Mouse (Mus musculus): Measurements from ENCODE around the gene Eef1g. TPM values are rescaled to one million over a fixed set of nuclear protein-coding genes. Genes with fewer than 3 reads are reported as not detected.

Eef1g gene
- total RNA-seq (2014; fragmentation: Nextera tagmentation) (955 and 998 TPM in 2 replicates), total RNA-seq (2017) (647 and 686 TPM in 2 replicates), polyA plus RNA-seq (2012) (112 and 237 TPM in 2 replicates)

DNA sequence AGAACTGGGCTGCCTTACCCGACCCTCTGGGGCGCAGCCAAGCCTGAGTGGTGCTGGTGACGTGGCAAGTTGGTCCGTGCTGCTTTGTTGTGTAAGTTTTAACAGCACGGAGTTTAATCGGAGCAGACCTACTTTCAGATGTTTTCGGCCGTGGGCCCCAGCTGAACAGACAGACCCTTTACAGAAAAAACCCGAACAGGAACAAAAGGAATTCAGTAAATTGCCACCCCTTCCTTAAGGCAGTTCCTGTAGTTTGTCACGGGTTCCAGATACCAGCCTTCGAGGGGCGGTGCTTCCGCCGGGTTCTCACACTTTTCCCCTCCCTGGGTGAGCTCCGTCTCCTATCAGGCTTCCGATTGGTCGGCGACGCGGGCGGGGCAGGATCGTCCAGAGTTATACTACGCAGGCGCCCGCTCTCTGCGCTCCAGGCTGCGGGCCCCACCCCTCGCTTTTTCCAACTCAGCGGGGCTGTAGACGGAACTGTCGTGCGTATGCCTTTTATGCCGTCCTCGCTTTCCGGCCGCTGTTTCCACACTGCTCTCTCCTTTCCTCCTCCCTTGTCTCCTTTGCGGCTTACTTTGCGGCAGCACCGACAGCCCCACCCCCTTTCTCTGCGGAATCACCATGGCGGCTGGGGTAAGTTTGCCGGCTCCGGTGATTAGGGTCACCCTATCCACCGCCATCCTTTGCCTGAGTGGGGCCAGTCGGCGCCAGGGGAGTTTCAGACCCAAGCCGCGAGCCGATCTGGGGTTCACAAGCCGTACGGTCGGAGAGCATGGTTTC, at the start of gene Eef1g:
TSS of gene Eef1g (plus strand) at position 452 of the 783 bp plus-strand sequence.
- Histone ChIP-seq H3K27me3 (ENCODE audit: insufficient read depth, low read length) (no peaks in the 10 kb centered on the region), H3K4me1 (ENCODE audit: insufficient read depth, low read depth, low read length) (peaks cover 68% of the 10 kb centered on the region), H3K36me3 (replicated peaks) (peaks cover 91% of the 10 kb centered on the region), H3K4me3 (ENCODE audit: low read depth, low read length) (peak within 1 kb of the TSS; percentile 82), H3K9me3 (replicated peaks) (no peaks in the 10 kb centered on the region)
- peak; percentile 90 for DNase-seq (ENCODE audit: low spot score)
- no peak for TF ChIP-seq TAL1 (conservative IDR thresholded peaks at IDR 0.05; ENCODE audit: low read depth, low read length)
- no peak for TF ChIP-seq CTCF (IDR thresholded peaks at IDR 0.05; ENCODE audit: low read depth, low read length)
- TF ChIP-seq GATA1 (IDR thresholded peaks at IDR 0.05; ENCODE audit: borderline replicate concordance, low read length) = no peak
- TF ChIP-seq POLR2AphosphoS5 (IDR thresholded peaks at IDR 0.05; ENCODE audit: insufficient replicate concordance, low read depth, low read length) = no peak
- peak; percentile 95 for ATAC-seq (ENCODE audit: extremely low read depth, insufficient number of reproducible peaks, low FRiP score, poor library complexity, severe bottlenecking)

DNA sequence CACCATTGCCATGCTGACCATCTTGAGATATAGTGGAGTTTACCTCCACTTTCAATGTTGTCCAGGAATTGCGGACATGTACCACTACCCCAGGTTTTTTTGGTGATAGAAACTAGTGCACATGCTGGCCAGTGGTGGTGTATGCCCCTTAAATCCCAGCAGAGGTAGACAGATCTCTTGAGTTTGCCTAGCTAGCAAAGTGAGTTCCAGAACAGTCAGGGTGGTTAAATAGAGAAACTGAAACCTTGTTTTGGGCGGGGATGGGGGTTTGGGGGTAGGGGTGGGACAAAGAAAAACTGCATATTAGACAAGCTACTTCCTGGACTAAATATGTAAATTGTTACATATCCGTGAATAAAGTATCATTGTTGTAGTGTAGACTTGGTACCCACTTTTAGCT, 47.8 kb upstream of the Eef1g start:
- ATAC-seq (ENCODE audit: extremely low read depth, insufficient number of reproducible peaks, low FRiP score, poor library complexity, severe bottlenecking) = no peak
- TF ChIP-seq GATA2 (IDR thresholded peaks at IDR 0.05; ENCODE audit: borderline replicate concordance, low read depth, low read length) (no peak), GATA1 (IDR thresholded peaks at IDR 0.05; ENCODE audit: borderline replicate concordance, low read length) (no peak), CTCF (IDR thresholded peaks at IDR 0.05; ENCODE audit: low read depth, low read length) (no peak), POLR2AphosphoS5 (IDR thresholded peaks at IDR 0.05; ENCODE audit: insufficient replicate concordance, low read depth, low read length) (no peak), TAL1 (conservative IDR thresholded peaks at IDR 0.05; ENCODE audit: low read depth, low read length) (no peak)
- no peak overlapping the region for H3K4me3 ChIP-seq (ENCODE audit: low read depth, low read length)

DNA sequence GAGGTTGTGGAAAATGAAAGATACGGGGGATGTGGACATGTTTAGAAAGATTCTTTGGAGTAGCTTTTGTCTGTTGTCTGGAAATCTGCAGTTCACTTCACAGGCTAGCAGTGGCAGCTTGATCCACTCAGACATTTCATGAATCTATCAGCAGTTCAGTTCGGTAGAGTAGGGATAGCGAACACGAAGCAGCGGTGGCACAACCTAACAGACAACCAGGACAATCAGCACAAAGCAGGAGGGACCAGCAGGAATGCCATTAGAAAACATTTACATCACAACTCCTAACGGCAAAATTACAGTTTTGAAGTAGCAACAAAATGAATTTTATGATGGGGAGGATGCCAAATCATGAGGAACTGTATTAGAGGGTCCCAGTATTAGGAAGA, 47.2 kb upstream of the Eef1g start:
- DNase-seq (ENCODE audit: low spot score) (no peak), ATAC-seq (ENCODE audit: extremely low read depth, insufficient number of reproducible peaks, low FRiP score, poor library complexity, severe bottlenecking) (no peak)
- TF ChIP-seq CTCF (IDR thresholded peaks at IDR 0.05; ENCODE audit: low read depth, low read length) (no peak), TAL1 (conservative IDR thresholded peaks at IDR 0.05; ENCODE audit: low read depth, low read length) (no peak), POLR2AphosphoS5 (IDR thresholded peaks at IDR 0.05; ENCODE audit: insufficient replicate concordance, low read depth, low read length) (no peak), GATA1 (IDR thresholded peaks at IDR 0.05; ENCODE audit: borderline replicate concordance, low read length) (no peak), GATA2 (IDR thresholded peaks at IDR 0.05; ENCODE audit: borderline replicate concordance, low read depth, low read length) (no peak)
- H3K36me3 ChIP-seq (replicated peaks) = peaks cover 56% of the 10 kb centered on the region
- peaks cover 51% of the 10 kb centered on the region for H3K4me1 ChIP-seq (ENCODE audit: insufficient read depth, low read depth, low read length)
- H3K4me3 ChIP-seq (ENCODE audit: low read depth, low read length) = peak overlapping the region; percentile 85
- no peaks in the 10 kb centered on the region for H3K9me3 ChIP-seq (replicated peaks)
- H3K27me3 ChIP-seq (ENCODE audit: insufficient read depth, low read length) = no peaks in the 10 kb centered on the region

More for the DNA sequence above, 47.8 kb upstream of the Eef1g start:
- DNase-seq (ENCODE audit: low spot score) = no peak
- Histone ChIP-seq H3K4me1 (ENCODE audit: insufficient read depth, low read depth, low read length) (peaks cover 45% of the 10 kb centered on the region), H3K27me3 (ENCODE audit: insufficient read depth, low read length) (no peaks in the 10 kb centered on the region), H3K9me3 (replicated peaks) (no peaks in the 10 kb centered on the region), H3K36me3 (replicated peaks) (peaks cover 57% of the 10 kb centered on the region)

DNA sequence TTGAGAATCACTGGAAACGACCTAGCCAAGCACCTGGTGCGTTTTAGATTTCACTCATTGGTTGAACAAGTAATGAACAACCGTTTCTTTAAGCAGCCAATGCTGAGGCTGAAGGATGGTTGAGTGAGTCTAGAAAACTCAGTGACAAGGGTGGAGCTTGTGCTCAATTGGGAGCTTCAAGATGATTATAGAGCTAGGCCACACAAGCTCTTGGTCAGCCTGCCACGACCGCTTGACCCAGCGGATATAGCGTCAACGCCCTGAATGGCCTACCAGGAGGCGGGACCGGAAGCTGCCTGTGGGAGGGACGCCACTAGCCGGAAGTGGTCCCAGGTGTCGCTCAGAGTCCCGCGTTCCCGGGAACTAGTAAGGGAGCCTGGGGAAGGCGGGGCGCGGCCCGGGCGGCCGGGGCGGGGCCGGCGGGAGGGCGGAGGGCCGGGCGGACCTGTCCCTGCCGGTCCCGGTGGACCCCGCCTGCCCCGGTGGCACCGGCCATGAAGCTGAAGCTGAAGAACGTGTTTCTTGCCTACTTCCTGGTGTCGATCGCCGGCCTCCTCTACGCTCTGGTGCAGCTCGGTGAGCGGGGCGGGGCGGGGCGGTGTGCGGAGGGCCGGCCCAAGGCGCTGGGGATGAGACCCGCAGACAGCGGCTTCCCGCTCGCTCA, 46.6 kb upstream of the Eef1g start, which contains the start of gene B3gat3:
TSS of gene B3gat3 (plus strand) at position 302 of the 664 bp plus-strand sequence.
- H3K36me3 ChIP-seq (replicated peaks) = peaks cover 53% of the 10 kb centered on the region
- peaks cover 53% of the 10 kb centered on the region for H3K4me1 ChIP-seq (ENCODE audit: insufficient read depth, low read depth, low read length)
- peak within 1 kb of the TSS; percentile 85 for H3K4me3 ChIP-seq (ENCODE audit: low read depth, low read length)
- DNase-seq (ENCODE audit: low spot score) (peak; percentile 74), ATAC-seq (ENCODE audit: extremely low read depth, insufficient number of reproducible peaks, low FRiP score, poor library complexity, severe bottlenecking) (peak; percentile 85)
- no peaks in the 10 kb centered on the region for H3K9me3 ChIP-seq (replicated peaks)
- H3K27me3 ChIP-seq (ENCODE audit: insufficient read depth, low read length) = no peaks in the 10 kb centered on the region
- TF ChIP-seq TAL1 (conservative IDR thresholded peaks at IDR 0.05; ENCODE audit: low read depth, low read length) (no peak), GATA2 (IDR thresholded peaks at IDR 0.05; ENCODE audit: borderline replicate concordance, low read depth, low read length) (no peak), GATA1 (IDR thresholded peaks at IDR 0.05; ENCODE audit: borderline replicate concordance, low read length) (no peak), CTCF (IDR thresholded peaks at IDR 0.05; ENCODE audit: low read depth, low read length) (no peak), POLR2AphosphoS5 (IDR thresholded peaks at IDR 0.05; ENCODE audit: insufficient replicate concordance, low read depth, low read length) (no peak)

DNA sequence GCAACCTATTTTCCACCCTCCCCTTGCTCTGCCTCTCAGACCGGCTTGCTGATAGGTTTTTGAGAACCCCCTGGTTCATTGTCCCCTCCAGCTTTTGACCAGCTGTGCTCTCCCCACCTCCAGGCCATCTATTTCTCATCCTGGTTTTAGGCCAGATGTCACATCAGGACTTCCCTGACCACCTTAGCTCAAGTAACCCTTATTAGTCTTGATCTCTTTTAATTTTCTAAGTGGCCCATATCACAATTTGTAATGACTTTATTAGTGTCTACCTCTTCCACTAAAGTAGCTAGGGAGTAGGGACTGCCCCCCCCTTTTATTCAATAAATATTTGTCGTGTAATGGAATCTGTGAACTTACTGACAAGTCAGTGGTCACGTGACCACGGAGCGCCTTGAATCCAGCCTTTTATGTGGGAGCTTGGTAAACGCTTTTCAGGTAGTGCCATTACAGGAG, 46.0 kb upstream of the Eef1g start:
- ATAC-seq (ENCODE audit: extremely low read depth, insufficient number of reproducible peaks, low FRiP score, poor library complexity, severe bottlenecking) (no peak), DNase-seq (ENCODE audit: low spot score) (no peak)
- Histone ChIP-seq H3K27me3 (ENCODE audit: insufficient read depth, low read length) (no peaks in the 10 kb centered on the region), H3K4me3 (ENCODE audit: low read depth, low read length) (peak overlapping the region; percentile 85), H3K36me3 (replicated peaks) (peaks cover 53% of the 10 kb centered on the region), H3K9me3 (replicated peaks) (no peaks in the 10 kb centered on the region), H3K4me1 (ENCODE audit: insufficient read depth, low read depth, low read length) (peaks cover 60% of the 10 kb centered on the region)
- TF ChIP-seq POLR2AphosphoS5 (IDR thresholded peaks at IDR 0.05; ENCODE audit: insufficient replicate concordance, low read depth, low read length) = no peak
- TF ChIP-seq TAL1 (conservative IDR thresholded peaks at IDR 0.05; ENCODE audit: low read depth, low read length) = no peak
- TF ChIP-seq GATA1 (IDR thresholded peaks at IDR 0.05; ENCODE audit: borderline replicate concordance, low read length) = no peak
- TF ChIP-seq CTCF (IDR thresholded peaks at IDR 0.05; ENCODE audit: low read depth, low read length) = no peak
- TF ChIP-seq GATA2 (IDR thresholded peaks at IDR 0.05; ENCODE audit: borderline replicate concordance, low read depth, low read length) = no peak

DNA sequence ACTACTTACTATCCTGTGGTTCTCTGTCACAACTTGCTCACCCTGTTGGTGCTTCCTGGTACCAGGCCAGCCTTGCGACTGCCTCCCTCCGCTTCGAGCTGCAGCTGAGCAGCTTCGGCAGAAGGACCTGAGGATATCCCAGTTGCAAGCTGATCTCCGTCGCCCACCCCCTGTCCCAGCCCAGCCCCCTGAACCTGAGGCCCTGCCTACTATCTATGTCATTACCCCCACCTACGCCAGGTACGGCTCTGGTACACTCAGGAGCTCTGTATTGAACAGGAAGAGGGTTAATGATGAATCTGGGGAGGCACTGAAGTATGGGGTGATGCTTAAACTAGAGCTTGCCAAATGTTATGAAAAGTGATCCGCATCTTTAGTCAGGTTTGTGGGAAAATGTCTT, 45.1 kb upstream of the Eef1g start:
- no peaks in the 10 kb centered on the region for H3K27me3 ChIP-seq (ENCODE audit: insufficient read depth, low read length)
- DNase-seq (ENCODE audit: low spot score) = no peak
- no peak for ATAC-seq (ENCODE audit: extremely low read depth, insufficient number of reproducible peaks, low FRiP score, poor library complexity, severe bottlenecking)
- H3K4me3 ChIP-seq (ENCODE audit: low read depth, low read length) = peak overlapping the region; percentile 85
- H3K4me1 ChIP-seq (ENCODE audit: insufficient read depth, low read depth, low read length) = peaks cover 69% of the 10 kb centered on the region
- H3K9me3 ChIP-seq (replicated peaks) = no peaks in the 10 kb centered on the region
- no peak for TF ChIP-seq TAL1 (conservative IDR thresholded peaks at IDR 0.05; ENCODE audit: low read depth, low read length)
- no peak for TF ChIP-seq GATA1 (IDR thresholded peaks at IDR 0.05; ENCODE audit: borderline replicate concordance, low read length)
- no peak for TF ChIP-seq CTCF (IDR thresholded peaks at IDR 0.05; ENCODE audit: low read depth, low read length)
- TF ChIP-seq GATA2 (IDR thresholded peaks at IDR 0.05; ENCODE audit: borderline replicate concordance, low read depth, low read length) = no peak
- no peak for TF ChIP-seq POLR2AphosphoS5 (IDR thresholded peaks at IDR 0.05; ENCODE audit: insufficient replicate concordance, low read depth, low read length)
- H3K36me3 ChIP-seq (replicated peaks) = peaks cover 53% of the 10 kb centered on the region
